Mouse (Mus musculus): ENCODE results near the gene Fam186b. TPM values are rescaled to one million over a fixed set of nuclear protein-coding genes. Genes with fewer than 3 reads are reported as not detected.

Fam186b gene
- not detected in 2 replicates for total RNA-seq (2023)

GRCm38 (mm10) chr15:99295484-99295981 lies at the start of gene Fam186b:
Gene Fam186b (minus strand): TSS chr15:99295888.

GRCm38 (mm10) chr15:99294813-99295374 lies 794 bp downstream of the Fam186b start, which contains the start of gene Prpf40b:
Gene Prpf40b (plus strand): TSS chr15:99295087.

GRCm38 (mm10) chr15:99251626-99252380 lies 43.9 kb downstream of the Fam186b start, which contains the start of gene Mcrs1:
Gene Mcrs1 (minus strand): TSS chr15:99251961.

GRCm38 (mm10) chr15:99224208-99224911 lies 71.3 kb downstream of the Fam186b start, which contains the start of gene Kcnh3:
Gene Kcnh3 (plus strand): TSS chr15:99224861.

Other genes with a start within 250 kb of the Fam186b start
- 0.25 TPM in 1 of 2 replicates, not detected in the other for gene Prph, start 240.7 kb downstream of the Fam186b start, total RNA-seq (2023)
- gene Troap, start 221.3 kb downstream of the Fam186b start, total RNA-seq (2023), result 24.2 and 31.0 TPM in 2 replicates
- not detected in 2 replicates for gene C1ql4, start 208.1 kb downstream of the Fam186b start, total RNA-seq (2023)
- gene Dnajc22, start 202.7 kb downstream of the Fam186b start, total RNA-seq (2023), result 1.7 and 2.2 TPM in 2 replicates
- gene Spats2, start 170.0 kb downstream of the Fam186b start, total RNA-seq (2023), result 0.29 TPM in 1 of 2 replicates, not detected in the other
- not detected in 2 replicates for gene Kcnh3, start 71.0 kb downstream of the Fam186b start, total RNA-seq (2023)
- gene Mcrs1, start 43.9 kb downstream of the Fam186b start, total RNA-seq (2023), result 55.8 and 72.9 TPM in 2 replicates
- 0.66 and 2.8 TPM in 2 replicates for gene Prpf40b, start 801 bp downstream of the Fam186b start, total RNA-seq (2023)
- 62.7 and 87.7 TPM in 2 replicates for gene Fmnl3, start 74.6 kb upstream of the Fam186b start, total RNA-seq (2023)
- 635 and 663 TPM in 2 replicates for gene Tmbim6, start 97.0 kb upstream of the Fam186b start, total RNA-seq (2023)
- 1.0 and 3.3 TPM in 2 replicates for gene Nckap5l, start 161.9 kb upstream of the Fam186b start, total RNA-seq (2023)
- gene Bcdin3d, start 178.8 kb upstream of the Fam186b start, total RNA-seq (2023), result 4.1 and 4.9 TPM in 2 replicates
- 0.60 and 0.79 TPM in 2 replicates for gene Faim2, start 232.3 kb upstream of the Fam186b start, total RNA-seq (2023)